Mouse (Mus musculus): ENCODE data around the gene Snd1.

Snd1 gene

DNA sequence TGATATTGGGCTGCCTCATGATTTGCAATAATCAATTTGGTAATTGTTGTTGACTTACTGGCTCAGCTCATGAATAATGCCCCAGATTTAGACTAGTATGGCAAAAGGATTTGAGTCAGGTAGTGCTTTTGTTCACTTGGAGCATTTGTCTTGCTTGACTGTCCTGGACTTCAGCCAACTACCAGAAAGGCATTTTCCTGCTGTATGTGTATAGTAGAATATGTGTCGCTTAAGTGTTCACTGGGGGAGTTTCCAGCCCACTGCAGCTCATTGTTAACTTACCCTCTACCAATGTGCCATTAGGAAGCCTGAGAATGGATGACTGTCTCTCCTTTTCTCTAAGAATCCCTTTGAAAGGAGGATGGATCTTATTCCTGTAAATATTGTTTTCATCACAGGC is 268.6 kb downstream of the Snd1 start:
- in situ Hi-C loops (cut with MboI, MseI), result no loop called here

DNA sequence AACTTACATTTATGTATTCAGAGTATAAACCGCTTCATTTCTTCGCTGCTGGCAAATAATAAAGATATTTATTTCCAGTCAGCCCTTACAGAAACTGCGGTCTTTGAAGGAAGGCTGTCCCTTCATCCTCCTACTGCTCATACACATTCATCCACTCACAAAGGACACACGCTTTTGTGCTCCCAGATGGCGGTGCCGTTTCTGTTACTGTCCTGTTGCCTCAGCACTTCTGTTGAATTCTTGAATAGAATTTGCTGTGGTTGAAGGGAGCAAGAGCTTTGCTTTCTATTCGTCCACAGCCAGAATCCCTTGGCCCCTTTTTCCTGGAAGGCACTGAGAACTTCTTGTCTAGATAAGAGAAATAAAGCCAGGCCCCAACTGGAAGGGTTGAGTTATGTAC is 270.9 kb downstream of the Snd1 start:
- in situ Hi-C loops (cut with MboI, MseI), result no loop called here

DNA sequence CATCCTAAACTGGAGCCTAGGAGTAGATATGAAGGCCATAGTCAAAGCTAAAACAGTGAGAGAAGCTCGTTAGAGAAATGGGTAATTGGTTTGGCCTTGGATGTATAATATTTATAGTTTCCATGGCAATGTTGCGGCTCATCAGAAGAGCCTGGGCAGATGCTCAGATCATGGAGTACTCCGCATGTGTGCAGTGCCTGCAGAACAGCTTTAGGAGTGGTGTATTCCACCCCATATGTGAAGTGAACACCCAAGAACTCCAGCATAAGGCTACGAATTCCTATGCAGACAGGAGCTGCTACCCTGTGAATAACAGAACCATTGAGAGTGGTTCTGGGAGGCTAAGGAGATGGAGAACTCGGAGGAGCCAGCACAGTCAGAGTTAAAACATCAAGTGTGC is 272.1 kb downstream of the Snd1 start:
- in situ Hi-C loops (cut with MboI, MseI), result no loop called here

DNA sequence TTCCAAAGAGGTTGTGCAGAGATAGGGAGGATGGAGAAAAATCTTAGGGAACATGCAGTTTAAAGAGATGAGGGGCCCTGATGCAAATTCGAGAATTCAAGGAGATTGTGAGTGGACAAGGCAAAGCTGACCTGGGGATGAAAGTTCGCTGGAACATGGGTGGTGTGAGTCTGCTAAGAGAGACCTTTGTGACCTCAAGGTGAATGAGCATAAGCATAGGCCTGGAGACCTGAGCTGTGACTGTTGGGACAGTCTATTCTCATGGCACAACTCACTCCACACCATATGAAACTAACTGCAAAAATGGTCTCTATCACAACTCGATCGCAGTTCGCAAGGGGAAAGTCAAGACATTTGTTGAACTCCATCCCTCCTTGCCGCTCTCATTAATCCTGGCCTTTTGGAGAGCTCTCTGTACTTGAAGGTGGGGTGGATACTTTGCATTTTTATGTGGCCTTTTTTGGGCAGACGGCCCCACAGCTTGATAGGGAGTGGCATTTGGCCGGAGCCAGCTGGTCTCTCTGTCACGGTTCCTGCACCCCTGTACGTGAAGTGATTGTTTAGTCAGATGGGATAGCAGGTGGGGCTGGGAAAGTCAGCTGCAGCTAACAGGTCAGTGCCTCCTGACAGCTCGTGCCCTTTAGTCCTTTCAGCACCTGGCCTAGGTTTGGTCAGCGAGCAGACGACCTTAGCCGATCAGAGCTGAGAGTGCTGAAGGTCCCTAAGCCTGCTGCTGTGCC is 273.2 kb downstream of the Snd1 start:
- in situ Hi-C loops (cut with MboI, MseI), result no loop called here

DNA sequence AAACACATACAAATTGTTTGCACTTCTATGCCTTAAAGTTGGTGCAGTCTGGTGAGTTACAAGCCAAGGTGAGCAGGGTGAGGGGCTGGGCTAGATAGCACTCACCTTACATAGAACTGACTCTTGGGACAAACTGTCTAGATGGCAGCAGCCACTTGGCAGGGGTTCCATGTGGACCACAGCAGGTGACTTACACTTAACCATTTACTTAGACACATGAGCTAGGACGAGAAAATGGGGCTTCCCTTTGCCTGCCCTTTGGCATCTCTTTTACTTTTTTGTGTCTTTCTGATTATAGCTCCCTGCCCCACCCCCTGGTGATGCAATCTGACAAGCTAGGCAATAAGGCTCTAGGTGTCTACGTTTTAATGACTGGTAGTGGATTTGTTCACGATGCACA is 274.3 kb downstream of the Snd1 start:
- in situ Hi-C loops (cut with MboI, MseI), result no loop called here

DNA sequence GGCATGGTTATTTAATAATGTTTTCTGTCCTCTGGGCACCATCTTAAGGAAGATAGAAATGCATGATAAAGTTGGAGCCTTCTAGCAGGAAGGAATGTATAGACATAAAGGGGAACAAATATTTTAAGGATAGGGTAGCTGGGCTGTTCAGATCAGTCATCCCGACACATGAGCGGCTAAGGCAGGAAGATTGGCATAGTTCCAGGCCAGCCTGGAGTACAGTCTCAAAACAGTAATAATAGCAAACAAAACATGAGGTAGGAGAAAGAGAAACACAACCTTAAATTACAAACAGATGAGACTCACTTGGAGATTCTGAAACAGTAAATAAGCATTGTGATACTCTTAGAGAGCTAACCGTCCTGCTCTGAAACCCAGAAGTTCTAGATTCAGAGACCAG is 276.2 kb downstream of the Snd1 start:
- in situ Hi-C loops (cut with MboI, MseI), result no loop called here

DNA sequence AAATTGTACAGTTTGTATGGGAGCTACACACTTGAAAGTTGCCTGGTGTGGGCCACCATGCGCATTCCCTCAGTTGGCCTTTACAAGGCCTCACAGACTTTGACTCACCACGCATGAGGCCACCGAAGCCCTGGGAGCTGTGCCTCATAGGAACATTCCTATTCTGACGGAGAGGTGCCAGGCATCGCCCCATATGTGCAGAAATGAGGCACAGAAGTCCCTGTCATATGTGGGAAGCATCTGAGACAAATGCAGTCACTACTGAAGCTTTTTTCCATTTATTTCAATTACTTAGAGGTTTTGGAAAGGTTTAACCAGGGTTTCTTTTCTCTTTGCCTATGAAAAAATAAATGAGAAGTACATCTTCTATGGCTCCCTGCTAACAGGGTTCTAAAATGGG is 278.3 kb downstream of the Snd1 start:
- in situ Hi-C loops (cut with MboI, MseI), result no loop called here

DNA sequence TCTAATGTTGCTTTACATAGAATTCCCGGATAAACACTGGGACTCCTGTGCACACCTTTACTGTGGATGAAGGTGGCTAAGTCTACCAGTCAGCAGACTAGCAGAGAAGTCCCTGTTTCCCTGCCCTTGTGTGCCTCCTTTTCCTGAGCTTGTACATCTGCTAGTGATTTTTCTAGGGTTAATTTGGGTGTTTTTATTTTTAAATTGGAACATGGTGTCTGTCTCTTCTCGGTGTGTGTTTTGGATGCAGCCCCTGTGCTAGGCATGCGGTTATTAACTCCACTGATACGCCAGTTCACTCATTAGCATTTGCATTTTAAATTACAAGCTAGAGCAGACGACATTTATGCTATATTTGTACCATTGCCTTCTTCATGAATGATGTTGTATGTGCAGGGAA is 278.7 kb downstream of the Snd1 start:
- in situ Hi-C loops (cut with MboI, MseI), result no loop called here

DNA sequence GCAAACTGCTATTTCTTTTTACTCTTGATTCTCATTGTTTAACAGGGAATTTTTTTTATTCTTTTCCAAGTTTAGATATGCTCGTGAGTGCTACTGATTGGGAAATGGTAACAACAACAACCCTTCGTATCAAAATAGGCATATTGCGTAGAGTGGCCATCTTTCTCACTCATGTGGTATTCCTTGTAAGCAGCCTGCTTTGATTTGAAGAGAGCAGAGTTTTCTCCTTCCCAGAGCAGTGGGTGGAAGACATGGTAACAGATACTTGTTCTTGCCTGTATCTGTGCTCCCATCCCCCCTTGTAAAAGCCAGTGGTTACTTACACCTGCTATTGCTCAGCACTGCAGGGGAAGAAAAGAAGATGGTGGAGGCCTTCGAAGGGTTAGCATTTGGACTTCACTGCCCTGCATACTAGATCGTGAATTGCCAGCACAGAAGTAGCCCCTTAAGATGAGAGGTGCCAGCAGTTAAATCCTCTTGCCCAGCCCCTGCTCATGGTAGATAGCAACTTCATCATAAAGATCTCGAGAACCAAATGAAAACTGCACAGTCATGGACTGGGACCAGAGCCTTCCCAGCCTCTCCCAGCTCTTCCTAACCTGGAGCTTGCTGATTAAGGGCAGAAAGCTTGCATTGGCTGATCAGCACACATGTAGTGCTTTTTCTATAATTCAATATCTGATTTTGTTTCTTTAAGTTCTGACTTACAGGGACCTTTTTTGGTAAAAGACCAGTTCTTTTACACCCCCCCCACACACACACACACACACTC is 279.4 kb downstream of the Snd1 start:
- in situ Hi-C loops (cut with MboI, MseI), result no loop called here

DNA sequence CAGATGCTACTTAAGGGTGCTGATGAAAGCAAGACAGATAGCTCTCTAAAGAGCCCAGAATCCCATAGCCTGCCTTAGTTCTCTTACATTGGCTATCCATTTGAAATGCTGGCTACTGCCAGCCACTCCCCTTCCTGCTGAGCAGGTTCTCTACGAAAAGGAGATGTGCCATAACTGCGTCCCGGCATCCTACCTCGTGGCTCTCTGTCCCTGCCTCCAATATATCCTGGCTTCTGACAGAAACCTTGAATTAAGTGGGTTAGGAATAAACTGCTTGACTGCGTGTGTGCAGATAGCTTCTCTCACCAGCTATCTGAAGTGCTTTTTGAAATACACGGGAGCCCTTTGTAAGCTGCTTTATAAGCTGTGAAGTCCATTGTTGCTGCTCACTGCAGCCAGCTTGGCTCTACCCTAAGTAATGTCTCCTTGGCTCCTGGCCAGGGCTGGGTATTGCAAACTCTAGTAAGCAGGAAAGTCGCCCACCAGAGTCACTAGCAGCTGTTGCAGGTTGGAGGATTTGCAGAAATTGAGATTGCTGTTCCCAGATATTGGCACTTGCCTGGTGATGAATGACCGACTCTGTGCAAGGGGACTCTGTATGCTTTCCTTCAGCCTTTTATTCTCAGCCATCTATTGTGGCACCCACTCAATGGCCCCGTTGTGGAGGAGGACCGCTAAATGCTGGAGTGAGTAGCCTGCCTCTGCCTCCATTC is 281.5 kb downstream of the Snd1 start:
- in situ Hi-C loops (cut with MboI, MseI), result no loop called here

DNA sequence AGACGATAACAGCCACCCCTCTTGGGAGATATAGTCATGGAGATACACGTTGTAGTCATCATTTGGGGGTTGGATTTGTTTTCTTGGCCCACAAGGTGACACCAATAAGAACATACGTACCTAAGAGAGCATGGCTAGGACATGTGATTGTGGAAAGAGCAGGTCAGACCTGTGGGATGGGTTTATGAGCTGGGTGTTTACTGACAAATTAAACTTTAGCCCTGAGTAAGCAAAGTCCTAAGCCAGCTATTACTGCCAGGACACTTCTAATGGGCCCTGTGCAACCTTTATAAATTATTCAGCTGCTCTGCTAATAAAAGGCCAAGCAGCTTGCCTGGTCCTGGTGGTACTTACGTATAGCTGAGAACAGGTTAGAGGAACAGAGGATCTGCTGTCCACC is 283.4 kb downstream of the Snd1 start:
- in situ Hi-C loops (cut with MboI, MseI), result no loop called here

DNA sequence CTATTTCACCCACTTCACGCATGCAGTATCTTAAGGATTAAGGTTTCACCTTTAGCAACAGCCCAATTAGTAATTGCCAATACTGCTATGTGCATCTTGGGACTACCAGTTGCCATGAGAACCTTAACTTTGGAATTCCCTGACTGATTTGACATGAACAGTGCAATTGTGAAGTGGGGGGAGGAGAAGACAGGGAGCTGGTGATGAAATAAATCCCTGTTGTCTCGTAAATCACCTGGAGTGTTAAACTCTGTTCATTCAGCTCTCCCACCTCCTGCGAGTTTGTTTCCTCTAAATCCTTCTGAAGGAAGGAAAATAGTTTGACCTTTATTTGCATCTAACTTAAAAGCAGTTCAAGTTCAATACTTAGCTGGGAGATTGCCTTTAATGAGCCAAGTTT is 286.8 kb downstream of the Snd1 start:
- in situ Hi-C loops (cut with MboI, MseI), result loop anchor here in 1 of 2 experiments (5.0 kb wide), 1 partner anchor 41 kb away; no protein-coding TSS in a partner anchor

DNA sequence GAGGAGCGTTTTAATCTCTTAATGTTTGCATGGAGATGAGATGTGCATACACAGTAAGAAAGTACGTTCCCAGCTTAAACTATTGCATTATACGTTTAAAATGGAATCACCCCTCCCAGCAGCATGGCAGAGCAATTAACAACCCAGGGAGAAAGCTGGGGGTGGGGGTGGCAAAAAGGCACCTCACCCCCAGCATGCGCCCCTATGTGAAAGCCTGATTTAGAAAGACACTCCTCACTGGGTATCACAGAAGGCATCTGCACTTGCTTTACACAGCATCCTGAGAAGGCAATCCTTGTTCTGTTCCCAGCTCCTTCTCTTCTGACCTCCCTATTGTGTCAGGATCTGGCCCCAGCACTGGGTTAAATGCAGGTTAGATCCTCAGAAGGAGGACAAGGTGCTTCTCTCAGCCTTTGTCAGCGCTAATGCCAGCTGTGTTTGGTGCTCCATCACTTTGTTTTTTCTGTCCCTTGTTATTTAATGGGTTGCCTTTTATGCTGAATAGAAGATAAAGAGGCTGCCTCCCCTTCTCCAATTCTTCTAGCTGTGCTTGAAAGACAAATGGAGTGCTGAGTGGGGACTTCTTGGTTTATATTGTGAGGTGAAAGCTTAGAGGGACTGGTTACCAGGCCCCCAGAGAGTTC is 287.3 kb downstream of the Snd1 start:
- in situ Hi-C loops (cut with MboI, MseI), result loop anchor here in 1 of 2 experiments (5.0 kb wide), 1 partner anchor 40 kb away; no protein-coding TSS in a partner anchor

DNA sequence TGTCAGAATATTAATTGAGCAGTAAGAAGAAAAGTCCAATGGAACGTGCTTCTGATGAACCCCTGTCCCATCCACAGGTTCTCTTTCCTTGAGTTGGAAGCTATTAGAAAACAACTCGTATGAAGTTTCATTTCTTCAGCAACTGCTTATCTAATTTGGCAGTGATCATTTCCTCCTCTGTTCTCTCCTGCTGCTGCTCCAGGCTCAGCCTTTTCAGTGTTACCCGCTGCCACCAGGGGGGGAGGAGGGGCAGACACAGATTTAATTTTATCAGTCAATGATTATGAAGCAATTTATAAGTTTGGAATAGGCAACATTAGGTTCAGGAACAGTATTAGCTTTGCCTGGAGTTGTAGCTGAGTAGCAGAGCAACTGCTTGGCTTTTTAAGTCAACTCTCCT is 291.7 kb downstream of the Snd1 start:
- in situ Hi-C loops (cut with MboI, MseI), result no loop called here

DNA sequence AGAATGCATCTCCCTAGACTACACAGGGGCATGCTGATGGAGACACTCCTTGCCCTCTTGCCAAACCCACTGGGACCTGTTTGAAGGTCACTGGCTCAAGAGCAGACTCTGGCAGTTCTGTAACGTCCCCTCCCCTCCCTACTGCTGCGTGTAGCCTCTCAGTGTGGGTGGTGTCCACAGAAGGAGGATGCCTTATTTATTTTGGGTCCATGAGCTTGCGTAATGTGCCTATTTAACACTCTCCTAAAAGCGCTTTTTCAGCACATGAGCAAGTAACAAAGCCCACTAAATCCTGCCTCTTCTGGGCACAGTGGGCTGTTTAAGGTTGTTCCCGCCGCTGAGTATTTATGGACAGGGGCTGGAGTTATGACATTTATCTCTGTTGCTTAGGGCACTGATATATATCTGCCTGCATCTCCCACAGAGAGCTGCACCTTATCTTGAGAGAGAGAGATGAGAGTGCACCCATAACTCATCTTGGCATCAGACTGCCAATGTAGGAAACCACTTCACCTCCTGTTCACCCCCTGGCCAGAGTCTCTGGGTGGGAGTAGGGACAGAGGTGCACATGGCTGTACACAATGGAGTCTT is 293.0 kb downstream of the Snd1 start:
- in situ Hi-C loops (cut with MboI, MseI), result no loop called here

DNA sequence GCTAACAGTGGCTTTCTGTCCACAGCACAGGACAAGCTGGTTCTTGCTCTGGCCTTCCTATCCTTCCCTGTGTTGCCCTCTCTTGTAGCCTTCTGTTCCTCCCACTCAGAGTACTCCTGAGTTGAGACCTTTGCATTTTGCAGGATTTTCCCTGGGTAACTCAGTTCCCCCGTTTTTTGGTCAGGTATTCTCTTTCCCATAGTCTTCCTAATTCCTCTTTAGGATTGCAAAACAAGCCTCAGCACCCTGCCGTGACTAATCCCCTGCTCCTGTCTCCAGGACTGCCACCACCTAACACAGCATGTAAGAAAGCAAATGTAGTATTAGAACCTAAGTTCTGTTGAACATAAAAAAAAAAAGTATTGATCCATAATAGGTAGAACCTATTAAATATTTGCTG is 296.4 kb downstream of the Snd1 start:
- in situ Hi-C loops (cut with MboI, MseI), result no loop called here

DNA sequence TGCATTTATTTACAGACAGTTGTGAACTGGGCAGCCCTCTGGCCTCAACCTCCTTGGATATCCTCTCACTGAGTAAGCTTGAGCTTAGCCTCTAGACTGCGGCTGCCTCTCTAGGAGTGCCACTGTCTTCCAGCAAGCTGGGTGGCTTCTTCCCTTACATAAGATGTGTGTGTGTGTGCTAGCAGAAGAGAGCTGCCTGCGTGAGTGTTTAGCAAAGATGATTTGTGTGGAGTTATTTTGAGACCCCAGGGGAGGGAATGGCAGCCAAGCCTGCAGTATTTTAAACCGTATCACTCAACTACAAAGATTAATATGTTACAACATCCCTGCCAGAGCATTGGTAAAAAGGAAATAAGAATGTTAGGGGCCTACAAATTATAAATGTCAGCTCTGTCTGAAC is 306.8 kb downstream of the Snd1 start:
- in situ Hi-C loops (cut with MboI, MseI), result no loop called here

DNA sequence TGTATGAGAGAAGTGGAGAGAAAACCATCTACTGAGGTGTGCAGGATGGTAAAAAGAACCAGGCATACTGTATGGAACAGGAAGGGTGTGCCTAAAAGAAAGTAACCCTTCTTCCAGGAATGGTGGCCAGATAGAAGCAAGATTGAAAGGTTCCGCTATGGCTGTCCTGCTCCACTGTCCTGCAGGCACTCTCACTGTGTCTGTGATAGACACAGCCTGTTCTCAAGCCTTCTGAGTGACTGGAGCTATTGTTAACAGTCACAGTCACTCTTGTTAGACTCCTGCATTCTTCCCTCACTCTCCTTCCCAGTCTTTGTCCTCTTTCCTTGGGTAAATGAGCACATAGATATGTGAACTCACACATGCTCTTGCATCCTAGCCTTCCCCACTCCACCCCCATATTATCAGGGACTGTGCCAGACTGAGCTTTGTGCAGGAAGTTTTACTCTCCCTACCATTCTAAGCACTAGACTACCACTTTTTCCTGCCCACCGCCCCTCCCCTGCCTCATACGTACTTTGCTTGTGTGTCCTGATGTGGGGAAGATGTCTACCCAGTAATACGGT is 308.2 kb downstream of the Snd1 start:
- in situ Hi-C loops (cut with MboI, MseI), result no loop called here

DNA sequence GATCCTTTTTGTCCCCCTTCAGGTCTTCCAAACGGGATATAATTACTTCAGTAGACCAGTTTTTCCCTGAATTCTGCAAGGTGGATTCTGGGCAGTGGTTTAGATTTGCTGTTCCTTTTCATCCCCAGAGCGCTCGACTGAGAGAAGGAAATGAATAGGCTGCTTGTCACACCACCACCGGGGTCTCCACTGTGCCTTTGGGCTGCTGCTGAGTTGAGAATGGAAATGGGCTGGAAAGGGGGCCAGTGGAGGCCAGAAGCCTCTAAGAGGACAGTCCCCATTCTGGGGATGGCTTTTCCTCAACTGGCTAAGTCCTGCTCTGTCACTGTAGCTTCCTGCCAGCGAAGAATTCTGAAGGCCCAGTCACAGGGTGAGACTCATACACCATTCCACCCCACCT is 309.0 kb downstream of the Snd1 start:
- in situ Hi-C loops (cut with MboI, MseI), result no loop called here

DNA sequence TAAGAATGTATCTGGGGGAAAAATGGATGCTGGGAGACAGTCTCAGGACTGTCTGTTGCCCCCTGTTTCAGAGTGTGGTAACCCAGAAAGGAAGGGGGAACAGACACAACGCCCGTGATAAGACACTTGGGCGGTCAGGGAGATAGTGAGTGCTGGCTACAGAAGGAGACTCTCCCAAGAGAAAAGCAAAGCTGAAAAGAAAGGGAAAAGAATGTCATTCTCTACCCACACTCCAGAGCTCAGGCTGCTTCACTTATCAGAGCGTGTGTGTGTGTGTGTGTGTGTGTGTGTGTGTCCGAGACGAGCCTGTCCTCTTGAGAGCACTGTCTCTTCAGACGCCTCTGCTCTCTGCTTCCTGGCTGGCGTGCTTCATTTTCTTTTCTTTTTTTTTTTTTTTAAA is 310.8 kb downstream of the Snd1 start:
- in situ Hi-C loops (cut with MboI, MseI), result no loop called here

DNA sequence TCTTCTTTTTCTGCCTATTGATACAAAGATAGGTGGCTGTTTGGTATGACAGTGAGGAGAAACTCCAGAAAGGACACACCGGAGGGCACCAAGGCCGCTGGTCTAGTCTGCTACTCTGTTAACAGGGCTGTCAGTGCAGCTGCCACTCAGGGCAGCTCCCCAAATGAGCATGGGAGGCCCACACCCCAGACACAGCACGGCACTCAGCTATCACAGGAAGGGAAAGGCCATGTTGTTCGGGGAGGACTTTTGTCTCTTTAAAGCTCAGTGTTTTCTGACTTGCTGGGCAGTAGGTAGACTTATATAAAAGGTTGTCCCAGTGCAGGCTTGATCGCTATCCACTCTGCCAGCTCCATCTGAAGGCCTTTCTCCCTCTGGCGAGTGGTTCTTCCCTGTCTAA is 312.2 kb downstream of the Snd1 start:
- in situ Hi-C loops (cut with MboI, MseI), result no loop called here
